In the genomic region with DNA sequence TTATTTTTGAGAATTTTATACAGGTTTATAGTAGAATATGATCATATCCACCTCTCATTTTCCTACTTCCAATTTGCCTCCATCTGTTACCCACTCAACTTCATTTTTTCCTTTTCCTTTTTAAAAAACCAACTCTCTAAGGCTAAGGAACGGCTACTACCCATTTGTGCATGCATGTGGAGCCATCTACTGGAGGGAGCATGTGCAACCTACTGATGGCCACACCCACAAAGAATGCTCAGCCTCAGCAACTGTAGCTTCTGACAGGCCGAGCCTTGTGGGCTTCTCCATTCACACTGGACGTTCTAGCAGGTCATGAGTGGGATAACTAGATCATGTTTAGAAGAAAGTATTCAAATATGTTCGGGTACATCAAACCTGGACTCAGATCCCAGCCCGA, we compare ENCODE assay signal across 8 mouse cellular contexts.
A peak's percentile ranks its signal among the peaks of the same experiment; 100 is the strongest.
DNase-seq lines count a peak whose midpoint lies in the region; ATAC-seq and TF ChIP-seq lines count a peak whose summit lies in the region.

No protein-coding gene starts in this region.

- H3K4me1 ChIP-seq in embryonic facial prominence, embryonic 14.5 days (ENCODE audit: control insufficient read depth, insufficient read depth, low read length) = no peaks in the 10 kb centered on the region
- no peaks in the 10 kb centered on the region for H3K4me1 ChIP-seq in liver, embryonic 14.5 days (replicated peaks; ENCODE audit: control insufficient read depth in 2 of 2, insufficient read depth in 2 of 2, low read length in 1 of 2)

- no peak for ATAC-seq in embryonic facial prominence, embryonic 14.5 days (ENCODE audit: low read depth)
- 0 out of 2 replicates have a peak, but pooled peaks have one; percentile 39 for ATAC-seq in liver, embryonic 14.5 days (ENCODE audit: insufficient read depth)
- ATAC-seq in erythroblast, adult 5-6 weeks (replicated peaks; ENCODE audit: low FRiP score, poor library complexity, severe bottlenecking) = no peak

- H3K9ac ChIP-seq in embryonic facial prominence, embryonic 14.5 days (ENCODE audit: low read depth, low read length) = no peak overlapping the region
- no peak overlapping the region for H3K9ac ChIP-seq in liver, embryonic 14.5 days (replicated peaks)

- H3K4me3 ChIP-seq in embryonic facial prominence, embryonic 14.5 days (ENCODE audit: low read depth, low read length) = no peak overlapping the region
- H3K4me3 ChIP-seq in liver, embryonic 14.5 days (ENCODE audit: insufficient read depth in 1 of 2, low read depth in 2 of 2, low read length in 2 of 2) = no peak overlapping the region

- no peaks in the 10 kb centered on the region; the same call in 1 of the 2 replicates for H3K27me3 ChIP-seq in embryonic facial prominence, embryonic 14.5 days (replicated peaks; ENCODE audit: control insufficient read depth, insufficient read depth, low read length)
- H3K27me3 ChIP-seq in liver, embryonic 14.5 days (ENCODE audit: control insufficient read depth, insufficient read depth, low read length) = no peaks in the 10 kb centered on the region

- peak; percentile 66 for TF ChIP-seq CTCF in liver, embryonic 14.5 days (IDR thresholded peaks at IDR 0.05; ENCODE audit: low read depth)

- DNase-seq in 3T3-L1 (ENCODE audit: low read depth, low spot score) (peak; percentile 70), A20 (ENCODE audit: low read depth, low spot score) (peak; percentile 47)
- DNase-seq in adrenal gland, postnatal 25 days = peak; percentile 8
- peak; percentile 63 for DNase-seq in embryonic facial prominence, embryonic 14.5 days (ENCODE audit: low spot score)
- DNase-seq in kidney, adult 18-20 months = peak; percentile 26
- DNase-seq in liver, embryonic 14.5 days (ENCODE audit: low read depth in 3 of 3, low spot score in 3 of 3) = peak in 1 of 3 experiments; percentile 26
- peak; percentile 13 for DNase-seq in ovary, postnatal 14 days (ENCODE audit: low spot score)

- H3K9me3 ChIP-seq in embryonic facial prominence, embryonic 14.5 days (ENCODE audit: control insufficient read depth, low read length) = no peaks in the 10 kb centered on the region
- H3K9me3 ChIP-seq in liver, embryonic 14.5 days (ENCODE audit: control insufficient read depth, low read length) = no peaks in the 10 kb centered on the region

- H3K36me3 ChIP-seq in embryonic facial prominence, embryonic 14.5 days (ENCODE audit: control insufficient read depth, insufficient read depth, low read length) = no peaks in the 10 kb centered on the region
- H3K36me3 ChIP-seq in liver, embryonic 14.5 days (replicated peaks; ENCODE audit: control insufficient read depth, insufficient read depth, low read depth) = no peaks in the 10 kb centered on the region

- WGBS in embryonic facial prominence, embryonic 14.5 days = 38% methylated on average over 5 of the region's 5 CpGs
- 24% methylated on average over 5 of the region's 5 CpGs for WGBS in liver, embryonic 14.5 days (ENCODE audit: insufficient replicate concordance)

- H3K4me2 ChIP-seq in embryonic facial prominence, embryonic 14.5 days (ENCODE audit: low read depth, low read length) = no peak overlapping the region
- H3K4me2 ChIP-seq in liver, embryonic 14.5 days (ENCODE audit: low read depth) = no peak overlapping the region

- H3K27ac ChIP-seq in embryonic facial prominence, embryonic 14.5 days (replicated peaks; ENCODE audit: low read depth, low read length) = no peak overlapping the region
- no peak overlapping the region for H3K27ac ChIP-seq in liver, embryonic 14.5 days

- no peak for TF ChIP-seq EP300 in liver, embryonic 14.5 days (IDR thresholded peaks at IDR 0.05; ENCODE audit: low read depth)
